Mouse (Mus musculus): Measurements from ENCODE around the gene Pik3ca.

- no peak for TF ChIP-seq POLR2A (IDR thresholded peaks at IDR 0.05; ENCODE audit: insufficient read depth, low read depth, low read length)
- TF ChIP-seq CTCF (IDR thresholded peaks at IDR 0.05; ENCODE audit: insufficient read depth, low read depth, low read length): no peak
Measured at GRCm38 (mm10) chr3:32467321-32467720, 69.8 kb downstream of the Pik3ca start.

All from olfactory bulb, adult 2 months (tissue).